Mouse (Mus musculus) brain, embryonic 18.5 days (tissue): ENCODE data around the gene Slc9a9.

ENCODE experiments used
- DNase-seq: peaks from one replicate; pipeline ENCODE4 v3.0.0-alpha.2; 2012; ENCODE audit warnings: low read depth, low spot score

Slc9a9 gene

GRCm38 (mm10) chr9:95150998-95151397 lies 481.3 kb downstream of the Slc9a9 start:
- no peak for DNase-seq

GRCm38 (mm10) chr9:95151746-95152145 lies 482.0 kb downstream of the Slc9a9 start:
- DNase-seq, result no peak

GRCm38 (mm10) chr9:95153966-95154365 lies 484.3 kb downstream of the Slc9a9 start:
- no peak for DNase-seq

DNA sequence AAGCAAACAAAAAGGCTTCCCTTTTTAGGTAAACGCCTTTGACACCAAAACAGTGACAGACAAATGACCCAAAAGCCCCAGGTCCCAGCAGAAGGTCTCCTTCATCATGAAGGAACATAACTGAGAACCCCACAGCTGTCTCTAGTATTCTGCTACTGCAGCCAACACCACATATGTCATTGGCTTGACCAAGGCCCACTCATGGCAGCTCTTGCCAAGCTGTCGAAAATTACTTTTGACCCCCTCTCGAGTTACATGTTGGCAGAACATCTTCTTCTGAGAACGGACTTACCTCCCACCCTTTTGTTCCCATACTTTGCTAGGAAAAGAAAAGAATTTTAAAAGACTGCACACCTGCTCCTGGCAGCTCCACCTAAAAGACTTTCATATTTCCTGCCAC lies 488.2 kb downstream of the Slc9a9 start:
- DNase-seq, result no peak

- DNase-seq, result no peak
Observed at GRCm38 (mm10) chr9:95158916-95159315, 489.2 kb downstream of the Slc9a9 start.

DNA sequence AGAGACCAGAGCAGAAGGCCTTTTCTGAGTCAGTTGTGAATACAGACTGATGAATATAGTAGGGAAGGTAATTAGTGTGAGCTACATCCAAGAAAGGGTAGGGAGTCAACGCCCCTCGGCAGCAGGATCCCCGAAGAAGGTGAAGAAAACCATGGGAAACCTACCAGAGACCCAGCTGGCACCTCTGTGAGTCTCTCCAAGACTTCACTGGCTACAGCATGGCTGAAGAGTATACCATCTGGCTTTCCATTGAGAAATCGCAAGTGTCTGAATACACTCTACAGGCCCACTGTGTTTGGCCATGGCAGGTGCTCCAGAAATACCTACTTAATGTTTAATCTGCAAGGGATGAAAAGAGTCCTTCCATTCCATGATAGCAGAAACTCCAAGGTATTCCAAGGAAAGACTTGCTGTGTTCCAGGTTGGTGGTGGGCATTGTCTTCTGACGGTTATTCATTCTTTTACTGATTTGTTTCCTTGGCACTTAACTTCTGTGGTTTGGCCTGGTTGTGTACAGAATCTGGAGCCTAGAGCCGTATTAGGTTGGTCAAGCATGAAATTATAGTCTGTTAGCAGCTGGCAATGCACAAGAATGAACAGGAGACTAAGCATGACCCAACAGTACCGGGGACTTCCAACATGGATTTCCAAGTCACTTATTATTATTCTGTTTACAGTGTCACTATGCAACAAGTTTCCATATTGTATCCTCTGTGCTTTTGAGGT lies 491.0 kb downstream of the Slc9a9 start:
- DNase-seq, result no peak

- DNase-seq, result no peak
Observed at GRCm38 (mm10) chr9:95161699-95162098, 492.0 kb downstream of the Slc9a9 start.

- no peak for DNase-seq
Observed at GRCm38 (mm10) chr9:95166224-95166623, 496.5 kb downstream of the Slc9a9 start.

GRCm38 (mm10) chr9:95167806-95168205 lies 498.1 kb downstream of the Slc9a9 start:
- DNase-seq, result no peak

DNA sequence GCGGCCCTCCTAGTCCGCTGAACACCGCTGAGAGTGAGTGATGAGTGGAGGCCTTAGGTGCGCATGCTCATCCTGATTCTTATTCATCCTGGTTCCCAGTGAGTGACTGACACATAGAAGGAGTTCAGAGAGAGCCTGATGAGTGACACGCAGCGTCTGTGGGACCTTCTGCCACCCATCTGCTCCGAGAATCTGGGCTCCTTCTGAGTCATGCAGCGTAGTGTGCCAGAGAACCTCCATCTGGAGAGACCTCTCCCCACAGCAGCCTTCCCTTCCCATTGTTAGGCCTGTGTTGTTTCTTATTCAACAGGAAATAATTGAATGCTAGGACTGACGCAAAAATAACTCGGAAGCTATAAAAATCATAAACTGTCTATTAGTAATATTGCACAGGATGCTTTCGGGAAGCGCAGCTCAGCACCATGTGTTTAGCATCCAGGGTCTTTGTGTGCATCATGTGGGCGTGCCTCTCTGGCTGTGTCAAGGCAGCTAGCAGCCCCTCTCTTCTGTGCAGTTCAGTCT lies 498.8 kb downstream of the Slc9a9 start:
- DNase-seq, result peak; percentile 71

DNA sequence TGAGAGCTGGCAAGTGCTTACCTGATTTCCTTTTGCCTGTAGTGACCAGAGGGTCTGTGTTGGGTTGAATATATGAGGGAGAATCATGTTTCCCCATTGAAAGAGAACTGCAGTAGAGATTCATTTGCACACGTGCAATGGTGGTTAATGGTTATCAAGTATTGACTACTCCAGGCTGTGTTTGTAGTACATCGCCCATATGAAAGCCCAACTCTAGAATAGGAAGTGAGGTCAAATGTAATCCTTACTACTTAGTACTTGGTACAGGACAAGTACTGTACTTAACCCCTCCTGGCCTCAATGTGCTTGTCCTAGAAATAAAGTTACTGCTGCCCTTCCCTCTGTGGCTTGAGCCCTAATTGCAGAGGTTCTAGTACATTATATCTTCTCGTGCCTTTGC lies 508.5 kb downstream of the Slc9a9 start:
- DNase-seq, result no peak

DNA sequence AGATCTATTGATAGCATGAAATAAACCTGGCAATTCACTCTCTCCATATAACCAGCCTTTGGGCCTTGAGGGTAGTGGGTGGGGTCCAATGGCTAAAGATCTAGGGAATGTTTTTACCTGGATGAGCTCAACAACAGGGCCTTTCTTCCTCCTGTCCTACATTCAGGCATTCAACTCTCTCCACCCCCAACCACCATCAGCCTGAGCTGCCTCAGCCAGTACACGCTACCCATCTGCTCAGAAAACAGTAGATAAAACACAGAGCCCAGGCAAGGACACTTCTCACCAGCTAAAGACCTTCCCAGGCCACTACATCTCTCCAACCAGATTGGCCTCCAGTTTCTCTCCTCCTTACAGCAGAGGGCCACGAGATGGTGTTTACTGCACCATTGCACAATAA lies 510.3 kb downstream of the Slc9a9 start:
- no peak for DNase-seq

DNA sequence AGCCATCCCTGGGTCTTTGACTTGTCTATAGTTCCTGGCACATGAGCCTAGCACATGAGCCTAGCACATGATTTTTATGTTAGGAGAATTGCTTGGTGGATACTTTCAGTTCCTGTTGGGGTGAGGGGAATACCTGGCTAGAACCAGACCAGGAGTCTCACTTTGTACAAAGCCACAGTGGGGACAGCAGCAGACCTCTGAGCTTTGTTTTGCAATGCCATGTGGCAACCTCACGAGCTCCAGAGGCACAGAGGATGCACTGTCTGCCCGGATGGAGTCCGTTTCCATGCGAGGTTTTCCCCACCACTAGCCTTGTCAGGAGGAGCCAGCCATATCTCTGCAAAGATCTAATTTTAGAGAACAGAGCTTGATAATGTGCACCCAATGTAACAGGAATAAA lies 510.9 kb downstream of the Slc9a9 start:
- no peak for DNase-seq

DNA sequence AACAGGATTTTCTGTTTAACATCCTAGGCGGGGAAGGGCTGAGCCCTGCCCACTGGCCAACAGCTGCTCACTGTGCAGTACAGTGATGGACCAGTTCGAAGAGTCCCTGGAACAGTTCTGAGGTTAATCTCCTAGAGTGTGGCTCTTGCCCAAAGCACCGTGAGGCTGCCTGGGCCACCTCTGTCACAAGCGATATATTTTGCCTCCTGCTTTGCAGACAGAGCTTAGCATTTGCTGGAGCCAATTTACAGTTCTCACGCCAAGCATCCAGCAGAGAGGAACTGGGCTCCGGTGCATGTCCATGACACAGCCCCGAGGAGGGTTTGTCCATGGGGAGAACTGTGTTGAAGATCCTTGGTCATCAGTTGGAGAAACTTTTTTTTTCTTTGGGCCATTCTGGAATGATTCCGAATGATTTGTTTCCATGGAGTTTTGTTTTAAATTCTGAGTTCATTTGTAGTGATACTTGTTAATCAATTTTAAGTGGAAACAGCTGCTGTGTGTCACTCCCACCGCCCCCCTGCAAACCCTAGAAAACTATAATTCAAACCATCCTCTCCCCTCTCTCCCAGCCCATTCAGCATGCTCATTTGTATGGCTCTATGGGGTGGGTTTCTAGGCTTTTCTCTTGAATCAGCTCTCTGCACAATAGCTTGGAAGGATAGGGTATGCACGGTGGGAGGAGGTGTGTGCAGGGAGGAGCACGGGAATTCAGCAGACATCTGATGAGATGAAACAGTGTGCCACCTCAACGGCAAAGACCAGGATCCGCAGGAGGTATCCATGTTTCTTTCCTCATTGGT lies 511.7 kb downstream of the Slc9a9 start:
- DNase-seq, result no peak

DNA sequence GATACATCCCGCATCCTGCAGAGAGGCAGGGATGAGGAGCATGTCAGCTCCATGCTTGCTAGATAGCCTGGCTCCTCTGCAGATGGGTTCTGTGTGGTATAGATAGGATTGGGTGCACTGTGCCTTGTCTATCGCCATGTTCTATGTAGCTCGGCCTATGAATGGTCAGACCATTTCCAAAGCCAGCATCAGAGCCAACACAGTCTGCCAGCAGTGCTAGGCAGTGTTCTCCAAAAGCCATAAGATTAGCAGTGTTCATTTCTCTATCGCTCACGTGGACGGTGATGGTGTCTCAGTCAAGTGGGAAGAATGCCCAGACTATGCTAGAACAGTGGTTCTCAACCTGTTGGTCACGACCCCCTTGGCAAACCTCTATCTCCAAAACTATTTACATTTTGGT lies 512.6 kb downstream of the Slc9a9 start:
- DNase-seq, result no peak

DNA sequence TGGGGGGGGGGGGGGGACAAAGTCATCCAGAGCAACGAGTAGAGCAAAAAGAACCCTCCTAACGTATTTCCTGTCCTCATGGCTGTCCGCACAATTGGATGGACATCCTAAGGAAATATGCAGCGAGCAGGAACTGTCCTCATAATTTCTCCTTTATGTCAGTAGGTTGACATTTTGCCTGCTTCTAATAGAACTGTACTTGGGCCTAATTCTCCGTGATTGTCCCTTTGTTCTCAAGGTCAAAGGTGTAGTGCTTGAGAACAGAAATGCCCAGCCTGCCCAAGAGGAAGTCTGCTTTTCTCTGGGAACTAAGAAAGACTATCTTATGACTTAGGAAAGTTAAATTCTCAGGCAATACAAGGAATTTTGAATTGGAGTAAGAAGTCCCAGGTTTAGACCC lies 514.7 kb downstream of the Slc9a9 start:
- DNase-seq, result no peak

GRCm38 (mm10) chr9:95185840-95186239 lies 516.1 kb downstream of the Slc9a9 start:
- DNase-seq, result no peak

- no peak for DNase-seq
Observed at GRCm38 (mm10) chr9:95186386-95187289, 516.9 kb downstream of the Slc9a9 start.

DNA sequence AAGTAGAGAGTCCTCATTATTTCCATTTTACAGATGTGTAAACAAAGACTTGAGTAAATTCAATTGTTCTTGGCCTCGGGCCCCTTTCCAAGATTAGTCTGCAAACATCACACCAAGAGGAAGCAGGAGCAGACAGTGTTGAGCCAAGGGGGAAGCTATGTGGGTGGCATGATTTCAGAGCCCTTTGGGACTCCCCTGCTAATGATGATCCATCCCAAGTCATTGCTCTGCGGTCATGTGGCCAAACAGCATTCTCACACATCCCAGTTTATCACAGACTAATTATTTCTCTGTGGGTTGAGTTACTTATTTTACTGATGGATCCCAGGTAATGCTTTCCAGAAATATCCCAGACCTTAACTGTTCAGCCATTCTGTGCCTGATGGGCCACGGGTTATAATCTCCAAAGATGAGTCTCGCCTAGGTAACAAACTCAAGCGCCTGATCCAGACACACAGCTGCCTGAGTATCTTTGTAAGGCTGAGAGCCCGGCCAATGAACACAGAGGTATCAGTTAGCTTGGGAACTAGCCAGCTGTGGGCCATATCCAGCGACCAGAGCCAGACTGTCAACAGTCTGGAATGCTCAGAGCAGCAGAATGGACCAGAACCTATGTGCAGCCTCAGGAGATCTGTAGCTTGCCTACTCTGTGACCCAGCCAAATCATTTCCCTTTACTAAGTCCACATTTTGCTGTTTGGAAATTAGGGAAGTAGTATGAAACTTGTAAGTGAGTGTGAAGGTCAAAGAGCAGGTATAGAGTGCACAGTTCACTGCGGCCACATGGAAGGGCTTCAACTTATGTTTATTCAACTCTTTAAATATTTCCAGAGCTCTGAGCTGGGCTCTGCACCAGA lies 518.9 kb downstream of the Slc9a9 start:
- no peak for DNase-seq

DNA sequence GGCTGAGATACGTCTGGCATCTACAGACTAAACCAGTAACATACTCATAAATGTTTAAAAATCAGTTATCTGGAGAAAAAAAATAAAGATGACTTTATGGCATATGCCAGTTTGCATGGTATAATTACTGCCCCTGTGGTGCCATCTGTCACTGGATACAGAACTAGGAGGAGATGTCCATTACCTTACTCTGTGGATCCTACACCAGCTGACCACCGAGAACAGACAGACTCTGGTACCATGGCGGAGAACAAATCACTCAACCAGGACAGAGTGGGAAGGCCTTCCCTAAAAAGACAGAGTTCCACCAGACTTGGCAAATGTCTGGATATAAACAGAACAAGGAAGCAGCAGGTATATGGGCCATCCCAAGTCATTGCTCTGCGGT lies 519.5 kb downstream of the Slc9a9 start:
- no peak for DNase-seq

GRCm38 (mm10) chr9:95191442-95191841 lies 521.7 kb downstream of the Slc9a9 start:
- no peak for DNase-seq
